Mouse (Mus musculus) liver, embryonic 12.5 days (tissue): ENCODE measurements around the gene Myo5c. TPM values are rescaled to one million over a fixed set of nuclear protein-coding genes. Genes with fewer than 3 reads are reported as not detected.
"Not testable (repeated sequence)": the region's sequence is repeated elsewhere in the genome, so short reads cannot be mapped to it uniquely, and the experiment has no call there.

Experiments
- ATAC-seq: fragments of 200-750 bp; cut with Nextera tagmentation; 2 replicates; pipeline ENCODE4 v1.8.0; 2017; ENCODE audit warnings: moderate number of reproducible peaks, mild to moderate bottlenecking, moderate library complexity
- H3K27ac ChIP-seq: fragments of 300-500 bp; sonication (generic); 2 replicates; pipeline ENCODE4 v1.5.1; 2016; ENCODE audit warnings: mild to moderate bottlenecking
- H3K27me3 ChIP-seq: fragments of 300-500 bp; sonication (generic); replicated peaks from 2 replicates; pipeline ENCODE4 v1.6.1; 2016; ENCODE audit warnings: mild to moderate bottlenecking, moderate library complexity
- H3K36me3 ChIP-seq: fragments of 300-500 bp; sonication (generic); 2 replicates; pipeline ENCODE4 v1.6.1; 2016; ENCODE audit warnings: mild to moderate bottlenecking, moderate library complexity
- H3K4me1 ChIP-seq: fragments of 300-500 bp; sonication (generic); 2 replicates; pipeline ENCODE4 v1.6.1; 2016
- H3K4me2 ChIP-seq: fragments of 300-500 bp; sonication (generic); 2 replicates; pipeline ENCODE4 v1.6.1; 2016; ENCODE audit warnings: mild to moderate bottlenecking, moderate library complexity
- H3K4me3 ChIP-seq: fragments of 300-500 bp; sonication (generic); 2 replicates; pipeline ENCODE4 v1.5.1; 2016; ENCODE audit warnings: mild to moderate bottlenecking, moderate library complexity
- H3K9ac ChIP-seq: fragments of 300-500 bp; sonication (generic); 2 replicates; pipeline ENCODE4 v1.6.1; 2016; ENCODE audit warnings: mild to moderate bottlenecking, moderate library complexity
- H3K9me3 ChIP-seq: fragments of 300-500 bp; sonication (generic); replicated peaks from 2 replicates; pipeline ENCODE4 v1.6.1; 2016; ENCODE audit warnings: mild to moderate bottlenecking, moderate library complexity
- WGBS: fragments of 180-500 bp; shearing (Covaris S2); methylation state at CpG from one replicate; pipeline ENCODE4 v1.1.7; 2016; ENCODE audit not compliant: insufficient replicate concordance; 5-methylcytosine and 5-hydroxymethylcytosine counted together
- polyA plus RNA-seq: library from polyadenylated mRNA; unstranded; fragments of >200 nt; fragmentation: Nextera tagmentation; extraction: Ambion mirVana; gene quantifications from 2 replicates; pipeline ENCODE4 v1.2.1, GENCODE M21; 2016

Gene Myo5c
- polyA plus RNA-seq, 1 experiment from 2014 or later, result 0.41 TPM

GRCm38 (mm10) chr9:75247870-75248269 is 16.1 kb downstream of the Myo5c start:
- ATAC-seq, result no peak

GRCm38 (mm10) chr9:75248359-75248758 is 16.5 kb downstream of the Myo5c start:
- Histone ChIP-seq H3K9me3 (no peaks in the 10 kb centered on the region), H3K27me3 (no peaks in the 10 kb centered on the region), H3K4me1 (no peaks in the 10 kb centered on the region), H3K27ac (no peak overlapping the region), H3K9ac (no peak overlapping the region), H3K4me3 (no peak overlapping the region), H3K36me3 (no peaks in the 10 kb centered on the region), H3K4me2 (no peak overlapping the region)
- WGBS, result 26% methylated on average over 1 of the region's 1 CpGs
- no peak for ATAC-seq

More at GRCm38 (mm10) chr9:75247870-75248269, 16.1 kb downstream of the Myo5c start:
- H3K27ac ChIP-seq, result no peak overlapping the region
- no peak overlapping the region for H3K4me2 ChIP-seq
- H3K4me1 ChIP-seq, result no peaks in the 10 kb centered on the region
- no peaks in the 10 kb centered on the region for H3K9me3 ChIP-seq
- H3K4me3 ChIP-seq, result no peak overlapping the region
- H3K9ac ChIP-seq, result no peak overlapping the region
- 78% methylated on average over 6 of the region's 6 CpGs for WGBS
- H3K36me3 ChIP-seq, result no peaks in the 10 kb centered on the region
- H3K27me3 ChIP-seq, result no peaks in the 10 kb centered on the region

GRCm38 (mm10) chr9:75248874-75249273 is 17.1 kb downstream of the Myo5c start:
- Histone ChIP-seq H3K9ac (no peak overlapping the region), H3K27me3 (no peaks in the 10 kb centered on the region), H3K9me3 (no peaks in the 10 kb centered on the region), H3K4me1 (peaks cover 3% of the 10 kb centered on the region; the same call in 1 of the 2 replicates), H3K36me3 (no peaks in the 10 kb centered on the region), H3K4me2 (no peak overlapping the region), H3K4me3 (no peak overlapping the region), H3K27ac (no peak overlapping the region)
- ATAC-seq, result no peak

- not testable (repeated sequence) for H3K36me3 ChIP-seq, H3K27me3 ChIP-seq, H3K4me2 ChIP-seq, H3K9ac ChIP-seq, H3K27ac ChIP-seq, ATAC-seq, H3K4me3 ChIP-seq, H3K9me3 ChIP-seq
- WGBS, result 50% methylated on average over 6 of the region's 6 CpGs
- H3K4me1 ChIP-seq, result peaks cover 15% of the 10 kb centered on the region
Observed at GRCm38 (mm10) chr9:75253158-75253557, 21.3 kb downstream of the Myo5c start.

- no peak overlapping the region for H3K4me2 ChIP-seq
- no peak overlapping the region for H3K27ac ChIP-seq
Observed at GRCm38 (mm10) chr9:75253766-75254165, 21.9 kb downstream of the Myo5c start.

GRCm38 (mm10) chr9:75254196-75254955 is 22.6 kb downstream of the Myo5c start:
- peak; percentile 44; the same call in 1 of the 2 replicates for ATAC-seq
- no peaks in the 10 kb centered on the region for H3K9me3 ChIP-seq
- H3K9ac ChIP-seq, result no peak overlapping the region
- H3K27ac ChIP-seq, result no peak overlapping the region
- 34% methylated on average over 13 of the region's 13 CpGs for WGBS
- H3K4me2 ChIP-seq, result no peak overlapping the region
- H3K4me1 ChIP-seq, result peaks cover 15% of the 10 kb centered on the region
- no peaks in the 10 kb centered on the region; the same call in 1 of the 2 replicates for H3K27me3 ChIP-seq
- H3K36me3 ChIP-seq, result no peaks in the 10 kb centered on the region
- H3K4me3 ChIP-seq, result no peak overlapping the region

More at GRCm38 (mm10) chr9:75253766-75254165, 21.9 kb downstream of the Myo5c start:
- no peak overlapping the region for H3K4me3 ChIP-seq
- ATAC-seq, result no peak
- H3K36me3 ChIP-seq, result no peaks in the 10 kb centered on the region
- H3K9me3 ChIP-seq, result no peaks in the 10 kb centered on the region
- no peak overlapping the region for H3K9ac ChIP-seq
- peaks cover 15% of the 10 kb centered on the region for H3K4me1 ChIP-seq
- H3K27me3 ChIP-seq, result no peaks in the 10 kb centered on the region; the same call in 1 of the 2 replicates
- WGBS, result 11% methylated on average over 3 of the region's 3 CpGs

- Histone ChIP-seq H3K27ac (no peak overlapping the region), H3K9ac (no peak overlapping the region), H3K4me2 (no peak overlapping the region), H3K4me3 (no peak overlapping the region), H3K27me3 (no peaks in the 10 kb centered on the region; the same call in 1 of the 2 replicates), H3K36me3 (no peaks in the 10 kb centered on the region), H3K9me3 (no peaks in the 10 kb centered on the region), H3K4me1 (peaks cover 17% of the 10 kb centered on the region)
- no peak for ATAC-seq
- WGBS, result 71% methylated on average over 14 of the region's 14 CpGs
Observed at GRCm38 (mm10) chr9:75255820-75256545, 24.2 kb downstream of the Myo5c start.

GRCm38 (mm10) chr9:75258792-75259191 is 27.0 kb downstream of the Myo5c start:
- no peak overlapping the region for H3K4me2 ChIP-seq
- H3K9me3 ChIP-seq, result no peaks in the 10 kb centered on the region
- no peak overlapping the region for H3K9ac ChIP-seq
- WGBS, result 49% methylated on average over 4 of the region's 4 CpGs
- peaks cover 34% of the 10 kb centered on the region for H3K4me1 ChIP-seq
- no peaks in the 10 kb centered on the region; the same call in 1 of the 2 replicates for H3K27me3 ChIP-seq
- H3K27ac ChIP-seq, result no peak overlapping the region
- no peak overlapping the region for H3K4me3 ChIP-seq
- ATAC-seq, result no peak
- H3K36me3 ChIP-seq, result no peaks in the 10 kb centered on the region

GRCm38 (mm10) chr9:75259656-75260055 is 27.8 kb downstream of the Myo5c start:
- Histone ChIP-seq H3K9ac (no peak overlapping the region), H3K4me3 (no peak overlapping the region), H3K36me3 (no peaks in the 10 kb centered on the region), H3K4me2 (no peak overlapping the region), H3K27ac (no peak overlapping the region), H3K27me3 (no peaks in the 10 kb centered on the region), H3K4me1 (peaks cover 35% of the 10 kb centered on the region), H3K9me3 (no peaks in the 10 kb centered on the region)
- no peak for ATAC-seq
- 67% methylated on average over 4 of the region's 4 CpGs for WGBS

GRCm38 (mm10) chr9:75261332-75261872 is 29.6 kb downstream of the Myo5c start:
- no peak overlapping the region for H3K9ac ChIP-seq
- H3K4me2 ChIP-seq, result no peak overlapping the region
- H3K4me3 ChIP-seq, result no peak overlapping the region
- no peak overlapping the region for H3K27ac ChIP-seq
- H3K27me3 ChIP-seq, result no peaks in the 10 kb centered on the region
- H3K9me3 ChIP-seq, result no peaks in the 10 kb centered on the region
- peaks cover 29% of the 10 kb centered on the region for H3K4me1 ChIP-seq
- H3K36me3 ChIP-seq, result no peaks in the 10 kb centered on the region
- no peak for ATAC-seq
- 36% methylated on average over 8 of the region's 8 CpGs for WGBS

GRCm38 (mm10) chr9:75262235-75262826 is 30.5 kb downstream of the Myo5c start:
- H3K4me1 ChIP-seq, result peaks cover 26% of the 10 kb centered on the region
- H3K9ac ChIP-seq, result no peak overlapping the region
- ATAC-seq, result 0 out of 2 replicates have a peak, but pooled peaks have one; percentile 41
- no peaks in the 10 kb centered on the region for H3K9me3 ChIP-seq
- WGBS, result 24% methylated on average over 8 of the region's 8 CpGs
- H3K27ac ChIP-seq, result no peak overlapping the region; the same call in 1 of the 2 replicates
- H3K27me3 ChIP-seq, result no peaks in the 10 kb centered on the region
- no peaks in the 10 kb centered on the region for H3K36me3 ChIP-seq
- no peak overlapping the region for H3K4me3 ChIP-seq
- peak overlapping the region; percentile 17 for H3K4me2 ChIP-seq
